Mouse (Mus musculus) induced T-regulatory cell, adult 2 months (primary cell): ENCODE data around the gene Xrcc1.

Experiments used
- DNase-seq: peaks from one replicate; pipeline ENCODE4 v3.0.0-alpha.2; 2012; ENCODE audit warnings: low read depth

Gene Xrcc1

GRCm38 (mm10) chr7:24529580-24529979 is 16.5 kb upstream of the Xrcc1 start:
- no peak for DNase-seq

- DNase-seq = peak; percentile 100
Observed at GRCm38 (mm10) chr7:24530062-24530931, 15.8 kb upstream of the Xrcc1 start, which contains the start of gene Irgq. Gene Irgq, plus strand, starts transcription at chr7:24530689.

- peak; percentile 72 for DNase-seq
Observed at GRCm38 (mm10) chr7:24531211-24531971, 14.7 kb upstream of the Xrcc1 start.

GRCm38 (mm10) chr7:24533031-24533571 is 13.0 kb upstream of the Xrcc1 start:
- DNase-seq = no peak

- no peak for DNase-seq
Observed at GRCm38 (mm10) chr7:24533806-24534205, 12.3 kb upstream of the Xrcc1 start.

- no peak for DNase-seq
Observed at GRCm38 (mm10) chr7:24534301-24534700, 11.8 kb upstream of the Xrcc1 start.

- no peak for DNase-seq
Observed at GRCm38 (mm10) chr7:24537081-24537480, 9.0 kb upstream of the Xrcc1 start.

- DNase-seq = no peak
Observed at GRCm38 (mm10) chr7:24537591-24537990, 8.5 kb upstream of the Xrcc1 start.

GRCm38 (mm10) chr7:24538154-24538553 is 7.9 kb upstream of the Xrcc1 start:
- no peak for DNase-seq

GRCm38 (mm10) chr7:24538701-24539100 is 7.4 kb upstream of the Xrcc1 start:
- DNase-seq = no peak

GRCm38 (mm10) chr7:24539686-24540085 is 6.4 kb upstream of the Xrcc1 start:
- no peak for DNase-seq

- peak; percentile 67 for DNase-seq
Observed at GRCm38 (mm10) chr7:24544506-24544905, 1.6 kb upstream of the Xrcc1 start.

GRCm38 (mm10) chr7:24546634-24547389 is 723 bp downstream of the Xrcc1 start:
- DNase-seq = peak; percentile 99

- peak; percentile 13 for DNase-seq
Observed at GRCm38 (mm10) chr7:24547534-24548036, 1.5 kb downstream of the Xrcc1 start.

GRCm38 (mm10) chr7:24551985-24552759 is 6.1 kb downstream of the Xrcc1 start:
- DNase-seq = no peak

- DNase-seq = no peak
Observed at GRCm38 (mm10) chr7:24555786-24556185, 9.7 kb downstream of the Xrcc1 start.

GRCm38 (mm10) chr7:24561450-24561849 is 15.4 kb downstream of the Xrcc1 start:
- DNase-seq = no peak

GRCm38 (mm10) chr7:24563191-24563836 is 17.2 kb downstream of the Xrcc1 start:
- DNase-seq = no peak

GRCm38 (mm10) chr7:24563837-24564206 is 17.7 kb downstream of the Xrcc1 start:
- no peak for DNase-seq

- peak; percentile 82 for DNase-seq
Observed at GRCm38 (mm10) chr7:24564607-24565265, 18.6 kb downstream of the Xrcc1 start.
